In the genomic region with DNA sequence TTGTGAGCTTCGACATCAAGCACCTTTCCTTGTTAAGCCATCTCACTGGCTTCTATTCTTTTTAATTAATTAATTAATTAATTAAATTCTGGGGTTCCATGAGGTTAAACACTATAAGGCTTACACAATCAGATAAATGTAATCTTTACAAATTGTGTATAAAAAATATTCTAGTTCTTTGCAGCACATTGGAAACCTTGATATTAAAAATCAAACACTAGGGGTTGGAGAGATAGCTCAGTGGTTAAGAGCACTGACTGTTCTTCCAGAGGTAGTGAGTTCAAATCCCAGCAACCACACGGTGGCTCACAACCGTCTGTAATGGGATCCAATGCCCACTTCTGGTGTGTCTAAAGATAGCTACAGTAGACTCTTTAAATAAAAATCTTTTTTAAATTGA, we compare ENCODE assay signal across 41 mouse cellular contexts. TPM values are rescaled to one million over a fixed set of nuclear protein-coding genes. Genes with fewer than 3 reads are reported as not detected.
"Had no signal": no experiment of that assay in that cellular context is flagged by ENCODE, and none has a peak within 500 bp of the region (broad histone marks: within the 10 kb centered on the region; RNA-seq: fewer than 3 reads in every experiment).

No protein-coding gene starts in this region.

- H3K27ac ChIP-seq: heart, embryonic 10.5 days; heart, embryonic 13.5 days; heart, embryonic 15.5 days; hindbrain, embryonic 10.5 days; hindbrain, embryonic 12.5 days; hindbrain, embryonic 13.5 days; hindbrain, embryonic 14.5 days; hindbrain, embryonic 15.5 days; hindbrain, postnatal 0 days; intestine, embryonic 15.5 days; kidney, embryonic 15.5 days; kidney, postnatal 0 days; left cerebral cortex, adult 2 months had no signal

- H3K4me3 ChIP-seq: heart, embryonic 10.5 days; heart, embryonic 12.5 days; heart, embryonic 13.5 days; heart, embryonic 15.5 days; hindbrain, embryonic 10.5 days; hindbrain, embryonic 12.5 days; hindbrain, embryonic 13.5 days; hindbrain, embryonic 15.5 days; intestine, embryonic 15.5 days; kidney, embryonic 15.5 days; left cerebral cortex, adult 2 months had no signal

- DNase-seq: heart, postnatal 10 days; heart, postnatal 14 days; heart, postnatal 36 days; heart, postnatal 4 days; kidney, adult 11 months; kidney, adult 18-20 months; kidney, adult 2 months; kidney, adult 8-10 months; kidney, adult 9 months; kidney, postnatal 10 days; kidney, postnatal 14 days; kidney, postnatal 25 days; kidney, postnatal 36 days; kidney, postnatal 4 days; layer of hippocampus, adult 9-11 months; layer of hippocampus, postnatal 36 days had no signal

- H3K4me1 ChIP-seq: hindbrain, embryonic 12.5 days; hindbrain, embryonic 13.5 days; hindbrain, embryonic 15.5 days; intestine, embryonic 15.5 days; kidney, embryonic 15.5 days had no signal

- H3K4me2 ChIP-seq: heart, embryonic 11.5 days; heart, embryonic 12.5 days; heart, embryonic 13.5 days; heart, embryonic 15.5 days; hindbrain, embryonic 12.5 days; hindbrain, embryonic 13.5 days; hindbrain, embryonic 14.5 days; hindbrain, embryonic 15.5 days; intestine, embryonic 15.5 days; kidney, embryonic 15.5 days had no signal

- ATAC-seq: hindbrain, embryonic 16.5 days; hindbrain, postnatal 0 days; inflammation-experienced regulatory T-cells, adult 6 months; intestine, embryonic 15.5 days; intestine, embryonic 16.5 days; intestine, postnatal 0 days had no signal

- H3K27me3 ChIP-seq: heart, embryonic 12.5 days; heart, embryonic 13.5 days; heart, embryonic 15.5 days; hindbrain, embryonic 12.5 days; hindbrain, embryonic 13.5 days; hindbrain, embryonic 15.5 days; intestine, embryonic 15.5 days; kidney, embryonic 15.5 days had no signal

- H3K36me3 ChIP-seq: heart, embryonic 10.5 days; heart, embryonic 15.5 days; hindbrain, embryonic 13.5 days; hindbrain, embryonic 15.5 days; intestine, embryonic 15.5 days; kidney, embryonic 15.5 days had no signal

- H3K9me3 ChIP-seq: heart, embryonic 10.5 days; heart, embryonic 12.5 days; heart, embryonic 13.5 days; heart, embryonic 15.5 days; hindbrain, embryonic 10.5 days; hindbrain, embryonic 12.5 days; hindbrain, embryonic 13.5 days; hindbrain, embryonic 15.5 days; intestine, embryonic 15.5 days; kidney, embryonic 15.5 days had no signal

- H3K9ac ChIP-seq: heart, embryonic 12.5 days; heart, embryonic 13.5 days; heart, embryonic 15.5 days; hindbrain, embryonic 12.5 days; hindbrain, embryonic 13.5 days; hindbrain, embryonic 14.5 days; hindbrain, embryonic 15.5 days; intestine, embryonic 15.5 days; kidney, embryonic 15.5 days had no signal

RNA-seq across cellular contexts. Expression of a gene that starts 33.4 kb away (rescaled TPM):
- total RNA-seq: hematopoietic stem cell, adult 5-6 weeks; hindbrain, postnatal 0 days; layer of hippocampus, adult 18-20 months; layer of hippocampus, postnatal 14 days; layer of hippocampus, postnatal 36 days; left cerebral cortex, adult 18-20 months; left cerebral cortex, adult 2 months had no signal
- polyA plus RNA-seq: hindbrain, embryonic 11.5 days; hindbrain, embryonic 14.5 days; hindbrain, embryonic 15.5 days; hindbrain, postnatal 0 days; inflammation-experienced regulatory T-cells, adult 6 months; intestine, embryonic 14.5 days; intestine, postnatal 0 days had no signal

RNA-seq across cellular contexts. Expression of a gene that starts 45.2 kb away (rescaled TPM):
- total RNA-seq: hematopoietic stem cell, adult 5-6 weeks had no signal
- polyA plus RNA-seq: inflammation-experienced regulatory T-cells, adult 6 months had no signal
